Mouse (Mus musculus) midbrain, postnatal 0 days (tissue): ENCODE data around the gene Nr1h2. TPM values are rescaled to one million over a fixed set of nuclear protein-coding genes. Genes with fewer than 3 reads are reported as not detected.

Experiments
- ATAC-seq: fragments of 200-750 bp; cut with Nextera tagmentation; 2 replicates; pipeline ENCODE4 v1.8.0; 2017; ENCODE audit warnings: moderate number of reproducible peaks, mild to moderate bottlenecking, moderate TSS enrichment, moderate library complexity; ENCODE audit not compliant: low FRiP score
- DNase-seq: peaks from one replicate; pipeline ENCODE4 v3.0.0-alpha.2; 2015; ENCODE audit warnings: low spot score
- H3K27ac ChIP-seq: fragments of 300-500 bp; sonication (generic); 2 replicates; pipeline ENCODE4 v1.5.1; 2014; ENCODE audit warnings: low read depth, mild to moderate bottlenecking, low read length, mixed read lengths
- H3K27me3 ChIP-seq: fragments of 300-500 bp; sonication (generic); 2 replicates; pipeline ENCODE4 v1.6.1; 2014; ENCODE audit warnings: low read length, control low read depth, mixed read lengths; ENCODE audit not compliant: insufficient read depth
- H3K36me3 ChIP-seq: fragments of 300-500 bp; sonication (generic); 2 replicates; pipeline ENCODE4 v1.6.1; 2014; ENCODE audit warnings: low read length, control low read depth, mixed read lengths; ENCODE audit not compliant: insufficient read depth
- H3K4me1 ChIP-seq: fragments of 300-500 bp; sonication (generic); 2 replicates; pipeline ENCODE4 v1.6.1; 2014; ENCODE audit warnings: mild to moderate bottlenecking, control low read depth, antibody characterized with exemption, low read length, mixed read lengths; ENCODE audit not compliant: insufficient read depth
- H3K4me2 ChIP-seq: fragments of 300-500 bp; sonication (generic); 2 replicates; pipeline ENCODE4 v1.6.1; 2014; ENCODE audit warnings: low read depth, mild to moderate bottlenecking, low read length, mixed read lengths; ENCODE audit not compliant: poor library complexity, severe bottlenecking
- H3K4me3 ChIP-seq: fragments of 300-500 bp; sonication (generic); 2 replicates; pipeline ENCODE4 v1.5.1; 2014; ENCODE audit warnings: low read depth, mild to moderate bottlenecking, low read length, moderate library complexity
- H3K9ac ChIP-seq: fragments of 300-500 bp; sonication (generic); replicated peaks from 2 replicates; pipeline ENCODE4 v1.6.1; 2014; ENCODE audit warnings: mild to moderate bottlenecking, low read length, moderate library complexity, mixed read lengths; ENCODE audit not compliant: poor library complexity, severe bottlenecking
- H3K9me3 ChIP-seq: fragments of 300-500 bp; sonication (generic); 2 replicates; pipeline ENCODE4 v1.6.1; 2016; ENCODE audit warnings: low read length, control low read depth
- CTCF ChIP-seq: IDR thresholded peaks from 2 replicates; pipeline ENCODE4 v1.5.1; 2016; ENCODE audit warnings: antibody characterized with exemption, mild to moderate bottlenecking
- WGBS: fragments of 180-500 bp; shearing (Covaris S2); extraction: QIAGEN DNeasy Blood & Tissue Kit; methylation state at CpG from one replicate; pipeline ENCODE4 v1.1.7; 2014; 5-methylcytosine and 5-hydroxymethylcytosine counted together
- polyA plus RNA-seq: library from polyadenylated mRNA; unstranded; fragments of >200 nt; fragmentation: Nextera tagmentation; extraction: Ambion mirVana; gene quantifications from 2 replicates; pipeline ENCODE4 v1.2.1, GENCODE M21; 2015
- total RNA-seq: library from RNA; depleted of rRNA; stranded (reverse); fragments of >200 nt; gene quantifications from 2 replicates; pipeline ENCODE4 v1.2.3, GENCODE M21; 2014

The Nr1h2 gene
- total and polyA plus RNA-seq, 2 experiments from 2014 or later = 41.2 to 46.8 TPM

- no peak for DNase-seq
- H3K4me2 ChIP-seq = no peak overlapping the region
- H3K9me3 ChIP-seq = no peaks in the 10 kb centered on the region
- ATAC-seq = no peak
- H3K4me3 ChIP-seq = no peak overlapping the region
- no peak overlapping the region for H3K9ac ChIP-seq
- H3K36me3 ChIP-seq = no peaks in the 10 kb centered on the region; the same call in 1 of the 2 replicates
- TF ChIP-seq CTCF = no peak
- WGBS = 91% methylated on average over 29 of the region's 29 CpGs
- no peaks in the 10 kb centered on the region for H3K4me1 ChIP-seq
- H3K27me3 ChIP-seq = no peaks in the 10 kb centered on the region
- H3K27ac ChIP-seq = no peak overlapping the region
Observed at GRCm38 (mm10) chr7:44532918-44533745, 20.6 kb downstream of the Nr1h2 start.

- no peak within 1 kb of the TSS for H3K4me2 ChIP-seq
- H3K27me3 ChIP-seq = no peaks in the 10 kb centered on the region
- no peak within 1 kb of the TSS for H3K9ac ChIP-seq
- 83% methylated on average over 4 of the region's 4 CpGs for WGBS
- H3K4me3 ChIP-seq = no peak within 1 kb of the TSS
- no peak for TF ChIP-seq CTCF
- DNase-seq = no peak
- H3K27ac ChIP-seq = no peak within 1 kb of the TSS
- H3K4me1 ChIP-seq = no peaks in the 10 kb centered on the region
- no peaks in the 10 kb centered on the region for H3K9me3 ChIP-seq
- H3K36me3 ChIP-seq = no peaks in the 10 kb centered on the region; the same call in 1 of the 2 replicates
- no peak for ATAC-seq
Observed at GRCm38 (mm10) chr7:44531946-44532732, 21.6 kb downstream of the Nr1h2 start, which contains the start of gene Spib. TSS of gene Spib (minus strand) at chr7:44532071.

DNA sequence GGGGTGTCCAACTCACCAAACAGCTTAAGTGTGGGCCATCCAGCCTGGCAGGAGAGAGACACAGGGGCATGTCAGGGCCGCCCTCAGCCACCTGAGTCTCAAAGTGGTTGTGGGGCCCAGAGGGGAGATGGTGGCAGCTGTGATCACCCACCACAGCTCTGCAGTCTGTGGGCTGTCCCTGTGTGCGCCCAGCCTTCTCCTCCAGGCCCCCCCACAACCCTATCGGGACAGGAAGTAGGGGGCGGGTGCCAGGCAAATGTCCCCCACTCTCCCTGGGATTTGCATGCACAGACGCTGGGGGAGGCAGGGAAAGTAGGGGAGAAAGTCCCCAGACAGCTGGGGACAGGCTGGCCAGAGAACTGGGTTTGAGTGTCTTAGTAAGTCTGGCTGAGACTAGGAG is 22.5 kb downstream of the Nr1h2 start:
- no peak overlapping the region for H3K4me2 ChIP-seq
- TF ChIP-seq CTCF = no peak
- 50% methylated on average over 5 of the region's 5 CpGs for WGBS

GRCm38 (mm10) chr7:44530507-44530906 is 23.2 kb downstream of the Nr1h2 start:
- Histone ChIP-seq H3K36me3 (no peaks in the 10 kb centered on the region; the same call in 1 of the 2 replicates), H3K9ac (no peak overlapping the region), H3K9me3 (no peaks in the 10 kb centered on the region), H3K27me3 (no peaks in the 10 kb centered on the region), H3K4me1 (no peaks in the 10 kb centered on the region), H3K4me2 (no peak overlapping the region), H3K27ac (no peak overlapping the region), H3K4me3 (no peak overlapping the region)
- ATAC-seq (no peak), DNase-seq (no peak)
- TF ChIP-seq CTCF = no peak
- 76% methylated on average over 3 of the region's 3 CpGs for WGBS

More for the DNA sequence above, 22.5 kb downstream of the Nr1h2 start:
- no peak overlapping the region for H3K4me3 ChIP-seq
- no peaks in the 10 kb centered on the region; the same call in 1 of the 2 replicates for H3K36me3 ChIP-seq
- H3K27ac ChIP-seq = no peak overlapping the region
- H3K9ac ChIP-seq = no peak overlapping the region
- DNase-seq (no peak), ATAC-seq (no peak)
- no peaks in the 10 kb centered on the region for H3K9me3 ChIP-seq
- no peaks in the 10 kb centered on the region for H3K27me3 ChIP-seq
- H3K4me1 ChIP-seq = no peaks in the 10 kb centered on the region

- H3K9me3 ChIP-seq = no peaks in the 10 kb centered on the region
- no peak overlapping the region for H3K4me3 ChIP-seq
- no peaks in the 10 kb centered on the region; the same call in 1 of the 2 replicates for H3K36me3 ChIP-seq
- no peak overlapping the region for H3K27ac ChIP-seq
- TF ChIP-seq CTCF = no peak
- DNase-seq (no peak), ATAC-seq (no peak)
- H3K9ac ChIP-seq = no peak overlapping the region
- 0 out of 2 replicates have a peak, but pooled peaks cover 3% of the 10 kb centered on the region for H3K27me3 ChIP-seq
- H3K4me2 ChIP-seq = no peak overlapping the region
- no peaks in the 10 kb centered on the region for H3K4me1 ChIP-seq
- 74% methylated on average over 5 of the region's 5 CpGs for WGBS
Observed at GRCm38 (mm10) chr7:44529518-44529917, 24.2 kb downstream of the Nr1h2 start.
